Comparison of ENCODE assay signal across 8 mouse cellular contexts in genomic region chr8:71675456-71676019, GRCm38 (mm10). TPM values are rescaled to one million over a fixed set of nuclear protein-coding genes. Genes with fewer than 3 reads are reported as not detected.
DNase-seq lines count a peak whose midpoint lies in the region; ATAC-seq and TF ChIP-seq lines count a peak whose summit lies in the region.

No protein-coding gene starts in this region.

- WGBS in lung, postnatal 0 days = 37% methylated on average over 9 of the region's 9 CpGs
- WGBS in limb, embryonic 10.5 days = 34% methylated on average over 9 of the region's 9 CpGs
- 40% methylated on average over 9 of the region's 9 CpGs for WGBS in olfactory bulb, adult 2 months

- peak overlapping the region; percentile 78 for H3K4me2 ChIP-seq in lung, postnatal 0 days (replicated peaks; ENCODE audit: low read depth, low read length)

- H3K9me3 ChIP-seq in lung, postnatal 0 days (ENCODE audit: low read length) = no peaks in the 10 kb centered on the region
- H3K9me3 ChIP-seq in limb, embryonic 10.5 days (replicated peaks) = no peaks in the 10 kb centered on the region

- peak overlapping the region; percentile 65; the same call in 1 of the 2 replicates for H3K27ac ChIP-seq in lung, postnatal 0 days (ENCODE audit: low read length)
- H3K27ac ChIP-seq in limb, embryonic 10.5 days = 0 out of 2 replicates have a peak overlapping the region, but pooled peaks have one; percentile 75
- H3K27ac ChIP-seq in olfactory bulb, adult 2 months (ENCODE audit: insufficient read depth, low read depth, low read length) = no peak overlapping the region

- H3K9ac ChIP-seq in lung, postnatal 0 days (replicated peaks; ENCODE audit: low read depth) = no peak overlapping the region

- peak; percentile 46 for DNase-seq in cerebellum, adult 11-12 months
- no peak for DNase-seq in cerebellum, postnatal 10 days
- no peak for DNase-seq in lung, postnatal 0 days (ENCODE audit: low spot score)
- no peak for DNase-seq in lung, postnatal 14 days
- no peak for DNase-seq in limb, embryonic 10.5 days (ENCODE audit: low spot score)
- no peak for DNase-seq in kidney, postnatal 14 days
- DNase-seq in urinary bladder, postnatal 36 days (ENCODE audit: low spot score in 2 of 2) = no peak

- H3K4me3 ChIP-seq in lung, postnatal 0 days (ENCODE audit: low read depth, low read length) = peak overlapping the region; percentile 58; the same call in 1 of the 2 replicates
- H3K4me3 ChIP-seq in limb, embryonic 10.5 days = peak overlapping the region; percentile 66
- H3K4me3 ChIP-seq in olfactory bulb, adult 2 months (ENCODE audit: insufficient read depth, low read depth, low read length) = peak overlapping the region; percentile 63; the same call in 1 of the 2 replicates

- no peak for TF ChIP-seq POLR2A in olfactory bulb, adult 2 months (IDR thresholded peaks at IDR 0.05; ENCODE audit: insufficient read depth, low read depth, low read length)

- no peak for TF ChIP-seq EP300 in lung, postnatal 0 days (IDR thresholded peaks at IDR 0.05)

- H3K4me1 ChIP-seq in lung, postnatal 0 days (ENCODE audit: insufficient read depth, low read depth, low read length) = peaks cover 16% of the 10 kb centered on the region
- H3K4me1 ChIP-seq in limb, embryonic 10.5 days = peaks cover 46% of the 10 kb centered on the region
- H3K4me1 ChIP-seq in olfactory bulb, adult 2 months (ENCODE audit: control insufficient read depth, insufficient read depth, low read length) = peaks cover 10% of the 10 kb centered on the region; the same call in 1 of the 2 replicates

- no peaks in the 10 kb centered on the region for H3K36me3 ChIP-seq in lung, postnatal 0 days (ENCODE audit: insufficient read depth, low read length)
- H3K36me3 ChIP-seq in limb, embryonic 10.5 days = no peaks in the 10 kb centered on the region

- no peak for ATAC-seq in lung, postnatal 0 days

- no peak for TF ChIP-seq CTCF in lung, postnatal 0 days (IDR thresholded peaks at IDR 0.05)
- TF ChIP-seq CTCF in olfactory bulb, adult 2 months (IDR thresholded peaks at IDR 0.05; ENCODE audit: insufficient read depth, low read depth, low read length) = no peak

- peaks cover 5% of the 10 kb centered on the region; the same call in 1 of the 2 replicates for H3K27me3 ChIP-seq in lung, postnatal 0 days (replicated peaks; ENCODE audit: insufficient read depth, low read length)
- H3K27me3 ChIP-seq in limb, embryonic 10.5 days (ENCODE audit: low read depth, poor library complexity, severe bottlenecking) = peaks cover 93% of the 10 kb centered on the region

RNA-seq across cellular contexts. Expression of gene Jak3, which starts 0.6 kb away (rescaled TPM):
- polyA plus RNA-seq in lung, postnatal 0 days (2015; fragmentation: Nextera tagmentation; extraction: Ambion mirVana) = 7.7 and 10.0 TPM in 2 replicates
- polyA plus RNA-seq in limb, embryonic 10.5 days (2016; fragmentation: Nextera tagmentation; extraction: Ambion mirVana) = 3.7 and 4.6 TPM in 2 replicates
- not detected in 2 replicates for polyA plus RNA-seq in olfactory bulb, adult 2 months (2012; ENCODE audit: insufficient read depth, insufficient read length, low replicate concordance, missing spikeins)

RNA-seq across cellular contexts. Expression of gene Unc13a, which starts 4.0 kb away (rescaled TPM):
- polyA plus RNA-seq in lung, postnatal 0 days (2015; fragmentation: Nextera tagmentation; extraction: Ambion mirVana) = 0.35 and 0.46 TPM in 2 replicates
- 0.40 and 0.51 TPM in 2 replicates for polyA plus RNA-seq in limb, embryonic 10.5 days (2016; fragmentation: Nextera tagmentation; extraction: Ambion mirVana)
- not detected in 2 replicates for polyA plus RNA-seq in olfactory bulb, adult 2 months (2012; ENCODE audit: insufficient read depth, insufficient read length, low replicate concordance, missing spikeins)

RNA-seq across cellular contexts. Expression of gene Insl3, which starts 13.5 kb away (rescaled TPM):
- 2.9 and 3.9 TPM in 2 replicates for polyA plus RNA-seq in lung, postnatal 0 days (2015; fragmentation: Nextera tagmentation; extraction: Ambion mirVana)
- polyA plus RNA-seq in limb, embryonic 10.5 days (2016; fragmentation: Nextera tagmentation; extraction: Ambion mirVana) = 0.53 and 0.76 TPM in 2 replicates
- polyA plus RNA-seq in olfactory bulb, adult 2 months (2012; ENCODE audit: insufficient read depth, insufficient read length, low replicate concordance, missing spikeins) = not detected in 2 replicates

RNA-seq across cellular contexts. Expression of gene B3gnt3, which starts 26.1 kb away (rescaled TPM):
- polyA plus RNA-seq in lung, postnatal 0 days (2015; fragmentation: Nextera tagmentation; extraction: Ambion mirVana) = 11.7 and 12.1 TPM in 2 replicates
- polyA plus RNA-seq in limb, embryonic 10.5 days (2016; fragmentation: Nextera tagmentation; extraction: Ambion mirVana) = 0.67 and 1.2 TPM in 2 replicates
- polyA plus RNA-seq in olfactory bulb, adult 2 months (2012; ENCODE audit: insufficient read depth, insufficient read length, low replicate concordance, missing spikeins) = not detected in 2 replicates

RNA-seq across cellular contexts. Expression of gene Fcho1, which starts 50.0 kb away (rescaled TPM):
- polyA plus RNA-seq in lung, postnatal 0 days (2015; fragmentation: Nextera tagmentation; extraction: Ambion mirVana) = 1.4 and 1.8 TPM in 2 replicates
- polyA plus RNA-seq in limb, embryonic 10.5 days (2016; fragmentation: Nextera tagmentation; extraction: Ambion mirVana) = 2.2 and 4.3 TPM in 2 replicates
- polyA plus RNA-seq in olfactory bulb, adult 2 months (2012; ENCODE audit: insufficient read depth, insufficient read length, low replicate concordance, missing spikeins) = 90.9 TPM in 1 of 2 replicates, not detected in the other
